Mouse (Mus musculus): ENCODE data around the gene Dab2.
A peak's percentile ranks its signal among the peaks of the same experiment; 100 is the strongest.

Gene Dab2

GRCm38 (mm10) chr15:6325443-6325842, 25.9 kb downstream of the Dab2 start:
- DNase-seq (ENCODE audit: low spot score in 2 of 2), result no peak

GRCm38 (mm10) chr15:6326011-6326410, 26.4 kb downstream of the Dab2 start:
- peak; percentile 13 for DNase-seq (ENCODE audit: low spot score in 2 of 2)

GRCm38 (mm10) chr15:6331380-6331779, 31.8 kb downstream of the Dab2 start:
- no peak for DNase-seq (ENCODE audit: low spot score in 2 of 2)

GRCm38 (mm10) chr15:6334664-6335206, 35.1 kb downstream of the Dab2 start:
- no peak for DNase-seq (ENCODE audit: low spot score in 2 of 2)

GRCm38 (mm10) chr15:6339767-6340166, 40.2 kb downstream of the Dab2 start:
- no peak for DNase-seq (ENCODE audit: low spot score in 2 of 2)

- no peak for DNase-seq (ENCODE audit: low spot score in 2 of 2)
Measured at GRCm38 (mm10) chr15:6340347-6340746, 40.8 kb downstream of the Dab2 start.

GRCm38 (mm10) chr15:6341427-6341826, 41.8 kb downstream of the Dab2 start:
- DNase-seq (ENCODE audit: low spot score in 2 of 2), result no peak

GRCm38 (mm10) chr15:6353901-6354300, 54.3 kb downstream of the Dab2 start:
- no peak for DNase-seq (ENCODE audit: low spot score in 2 of 2)

GRCm38 (mm10) chr15:6359859-6360258, 60.3 kb downstream of the Dab2 start:
- DNase-seq (ENCODE audit: low spot score in 2 of 2), result no peak

- no peak for DNase-seq (ENCODE audit: low spot score in 2 of 2)
Measured at GRCm38 (mm10) chr15:6369974-6370373, 70.4 kb downstream of the Dab2 start.

- DNase-seq (ENCODE audit: low spot score in 2 of 2), result no peak
Measured at GRCm38 (mm10) chr15:6371486-6371885, 71.9 kb downstream of the Dab2 start.

GRCm38 (mm10) chr15:6375016-6375415, 75.4 kb downstream of the Dab2 start:
- DNase-seq (ENCODE audit: low spot score in 2 of 2), result no peak

- no peak for DNase-seq (ENCODE audit: low spot score in 2 of 2)
Measured at GRCm38 (mm10) chr15:6376001-6376400, 76.4 kb downstream of the Dab2 start.

- no peak for DNase-seq (ENCODE audit: low spot score in 2 of 2)
Measured at GRCm38 (mm10) chr15:6376785-6377184, 77.2 kb downstream of the Dab2 start.

GRCm38 (mm10) chr15:6384027-6384426, 84.4 kb downstream of the Dab2 start:
- no peak for DNase-seq (ENCODE audit: low spot score in 2 of 2)

- DNase-seq (ENCODE audit: low spot score in 2 of 2), result no peak
Measured at GRCm38 (mm10) chr15:6385241-6385640, 85.7 kb downstream of the Dab2 start.

- DNase-seq (ENCODE audit: low spot score in 2 of 2), result peak; percentile 64 to 73
Measured at GRCm38 (mm10) chr15:6386159-6386951, 86.8 kb downstream of the Dab2 start.

- no peak for DNase-seq (ENCODE audit: low spot score in 2 of 2)
Measured at GRCm38 (mm10) chr15:6386961-6387728, 87.6 kb downstream of the Dab2 start.

- no peak for DNase-seq (ENCODE audit: low spot score in 2 of 2)
Measured at GRCm38 (mm10) chr15:6387729-6388070, 88.1 kb downstream of the Dab2 start.

GRCm38 (mm10) chr15:6388146-6388545, 88.6 kb downstream of the Dab2 start:
- DNase-seq (ENCODE audit: low spot score in 2 of 2), result no peak

GRCm38 (mm10) chr15:6388631-6389030, 89.0 kb downstream of the Dab2 start:
- DNase-seq (ENCODE audit: low spot score in 2 of 2), result no peak

GRCm38 (mm10) chr15:6390106-6390505, 90.5 kb downstream of the Dab2 start:
- no peak for DNase-seq (ENCODE audit: low spot score in 2 of 2)

GRCm38 (mm10) chr15:6390657-6391056, 91.1 kb downstream of the Dab2 start:
- DNase-seq (ENCODE audit: low spot score in 2 of 2), result no peak

All from frontal cortex, postnatal 36 days (tissue).